Mouse (Mus musculus) lung, adult 2 months (tissue): Measurements from ENCODE around the gene 9430097D07Rik. TPM values are rescaled to one million over a fixed set of nuclear protein-coding genes. Genes with fewer than 3 reads are reported as not detected.

Experiments
- DNase-seq: peaks from one replicate; pipeline ENCODE4 v3.0.0; 2022
- H3K4me1 ChIP-seq: fragments of 200-500 bp; 2 replicates; pipeline ENCODE4 v1.6.1; 2011; ENCODE audit warnings: low read length; ENCODE audit not compliant: control insufficient read depth, insufficient read depth
- H3K4me3 ChIP-seq: fragments of 200-500 bp; replicated peaks from 2 replicates; pipeline ENCODE3; 2011; ENCODE audit warnings: low read depth, mild to moderate bottlenecking, control low read depth, low read length; ENCODE audit errors: extremely low read depth
- CTCF ChIP-seq: fragments of 200-500 bp; IDR thresholded peaks from 2 replicates; pipeline ENCODE4 v1.5.1; 2011; ENCODE audit warnings: mild to moderate bottlenecking, low read length, control low read depth; ENCODE audit not compliant: insufficient read depth
- POLR2A ChIP-seq: fragments of 200-500 bp; IDR thresholded peaks from 2 replicates; pipeline ENCODE4 v1.6.1; 2011; ENCODE audit warnings: low read depth, mild to moderate bottlenecking, control low read depth, low read length, borderline replicate concordance; ENCODE audit errors: extremely low read depth
- WGBS: fragments of 180-500 bp; shearing (Covaris S2); methylation state at CpG from one replicate; pipeline ENCODE4 v1.1.7; 2018; 5-methylcytosine and 5-hydroxymethylcytosine counted together
- polyA plus RNA-seq: library from polyadenylated mRNA; depleted of rRNA; stranded (reverse); fragments of >200 nt; gene quantifications from 2 replicates; pipeline ENCODE4 v1.2.3, GENCODE M21; 2012

Gene 9430097D07Rik
- polyA plus RNA-seq, 1 experiment: not detected

- DNase-seq: no peak
- H3K4me1 ChIP-seq: peaks cover 12% of the 10 kb centered on the region
- 69% methylated on average over 18 of the region's 18 CpGs for WGBS
- TF ChIP-seq CTCF (no peak), POLR2A (no peak)
- H3K4me3 ChIP-seq: peak overlapping the region; percentile 48
These were observed 33.4 kb upstream of the 9430097D07Rik start for GRCm38 (mm10) chr2:32608778-32609435.

DNA sequence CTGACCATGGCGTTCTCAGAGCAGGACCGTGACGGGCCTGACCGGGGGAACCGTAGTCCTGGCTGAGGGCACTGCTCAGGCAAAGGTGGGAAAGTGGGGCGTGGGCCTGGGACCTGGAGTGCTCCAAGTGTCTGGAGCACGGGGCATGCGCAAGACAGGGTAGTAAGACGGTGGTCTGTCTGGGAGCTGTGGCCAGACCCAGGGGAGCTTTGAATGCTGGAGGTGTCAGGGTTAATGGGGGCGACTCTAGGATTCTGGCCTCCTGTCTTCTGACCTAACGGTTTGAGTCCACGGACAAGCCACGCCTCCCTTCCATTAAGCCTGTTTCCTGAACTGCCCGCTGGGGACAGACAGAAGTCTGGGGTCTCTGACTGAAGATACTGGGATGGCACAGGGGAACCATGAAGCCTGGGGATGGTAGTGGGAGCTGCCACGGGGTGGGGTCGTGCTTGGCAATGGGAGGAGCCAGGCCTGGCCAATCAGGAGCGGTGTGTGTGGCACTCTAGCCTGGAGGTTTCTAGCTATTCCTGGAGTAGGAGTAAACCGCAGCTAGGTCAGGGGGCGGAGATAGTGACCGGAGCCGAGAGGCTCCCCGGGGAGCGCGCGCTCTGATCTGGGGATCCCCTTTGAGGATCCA lies 32.8 kb upstream of the 9430097D07Rik start:
- H3K4me1 ChIP-seq: peaks cover 12% of the 10 kb centered on the region
- WGBS: 10% methylated on average over 25 of the region's 25 CpGs
- DNase-seq: peak; percentile 65
- H3K4me3 ChIP-seq: peak overlapping the region; percentile 48
- TF ChIP-seq CTCF (no peak), POLR2A (no peak)

GRCm38 (mm10) chr2:32607262-32607947 lies 31.9 kb upstream of the 9430097D07Rik start:
- TF ChIP-seq CTCF: no peak
- peak; percentile 40; the same call in 1 of the 2 replicates for TF ChIP-seq POLR2A
- WGBS: 8% methylated on average over 34 of the region's 34 CpGs

DNA sequence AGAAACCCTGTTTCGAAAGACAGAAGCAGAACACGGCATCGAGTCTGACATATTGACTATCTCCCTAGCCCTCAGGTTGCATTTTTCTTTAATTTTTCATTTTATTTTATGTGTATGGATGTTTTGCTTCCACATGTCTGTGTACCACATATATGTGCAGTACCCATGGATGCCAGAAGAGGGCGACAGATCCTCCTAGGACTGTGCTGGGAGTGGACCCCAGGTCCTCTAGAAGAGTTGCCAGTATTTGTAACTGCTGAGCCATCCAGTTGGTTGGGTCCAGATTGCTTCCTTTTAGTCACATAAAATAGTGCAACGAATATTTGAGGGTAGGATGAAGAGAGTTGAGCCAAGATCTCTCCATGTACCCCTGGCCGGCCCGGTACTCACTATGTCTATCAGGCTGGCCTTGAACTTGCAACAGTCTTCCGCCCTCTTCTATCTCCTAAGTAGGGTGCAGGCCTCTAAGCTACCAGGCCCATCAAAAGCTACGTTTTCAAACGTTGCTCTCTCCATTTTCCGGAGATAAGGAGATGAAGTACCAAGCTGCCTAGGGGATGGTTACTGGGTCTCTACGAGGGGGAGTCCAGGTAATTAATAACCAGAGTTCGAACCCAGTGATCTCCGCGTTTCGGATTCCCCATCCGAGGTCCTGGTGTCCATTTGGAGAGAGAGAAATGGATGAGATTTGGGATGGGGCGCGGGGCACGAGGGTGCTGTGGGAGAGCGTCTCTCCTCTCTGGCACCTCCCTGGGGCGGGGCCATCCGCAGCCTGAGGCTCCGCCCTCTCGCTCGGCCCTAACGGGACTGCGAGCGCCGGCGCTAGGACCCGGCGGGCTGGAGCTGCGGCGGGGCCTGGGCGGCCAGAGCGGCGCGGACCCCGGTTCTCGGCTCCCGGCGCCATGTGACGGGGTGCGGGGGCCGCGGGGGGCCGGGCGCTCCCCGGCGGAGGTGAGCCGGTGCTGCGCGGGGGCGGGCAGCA lies 31.0 kb upstream of the 9430097D07Rik start:
- peak overlapping the region; percentile 62 for H3K4me3 ChIP-seq
- TF ChIP-seq CTCF (peak; percentile 30; the same call in 1 of the 2 replicates), POLR2A (no peak)
- peak; percentile 80 for DNase-seq
- H3K4me1 ChIP-seq: peaks cover 17% of the 10 kb centered on the region
- 13% methylated on average over 55 of the region's 55 CpGs for WGBS

More at GRCm38 (mm10) chr2:32607262-32607947, 31.9 kb upstream of the 9430097D07Rik start:
- Histone ChIP-seq H3K4me3 (peak overlapping the region; percentile 62), H3K4me1 (peaks cover 12% of the 10 kb centered on the region)
- peak; percentile 56 for DNase-seq

GRCm38 (mm10) chr2:32604631-32605030 lies 29.1 kb upstream of the 9430097D07Rik start:
- WGBS: 42% methylated on average over 10 of the region's 10 CpGs

GRCm38 (mm10) chr2:32602600-32603054 lies 27.1 kb upstream of the 9430097D07Rik start:
- Histone ChIP-seq H3K4me3 (peak overlapping the region; percentile 55), H3K4me1 (peaks cover 8% of the 10 kb centered on the region)
- TF ChIP-seq CTCF: peak; percentile 88
- TF ChIP-seq POLR2A: peak; percentile 27; the same call in 1 of the 2 replicates
- 1% methylated on average over 11 of the region's 11 CpGs for WGBS
- DNase-seq: peak; percentile 92

More at GRCm38 (mm10) chr2:32604631-32605030, 29.1 kb upstream of the 9430097D07Rik start:
- peaks cover 15% of the 10 kb centered on the region for H3K4me1 ChIP-seq
- DNase-seq: no peak
- H3K4me3 ChIP-seq: no peak overlapping the region
- no peak for TF ChIP-seq POLR2A
- TF ChIP-seq CTCF: no peak

DNA sequence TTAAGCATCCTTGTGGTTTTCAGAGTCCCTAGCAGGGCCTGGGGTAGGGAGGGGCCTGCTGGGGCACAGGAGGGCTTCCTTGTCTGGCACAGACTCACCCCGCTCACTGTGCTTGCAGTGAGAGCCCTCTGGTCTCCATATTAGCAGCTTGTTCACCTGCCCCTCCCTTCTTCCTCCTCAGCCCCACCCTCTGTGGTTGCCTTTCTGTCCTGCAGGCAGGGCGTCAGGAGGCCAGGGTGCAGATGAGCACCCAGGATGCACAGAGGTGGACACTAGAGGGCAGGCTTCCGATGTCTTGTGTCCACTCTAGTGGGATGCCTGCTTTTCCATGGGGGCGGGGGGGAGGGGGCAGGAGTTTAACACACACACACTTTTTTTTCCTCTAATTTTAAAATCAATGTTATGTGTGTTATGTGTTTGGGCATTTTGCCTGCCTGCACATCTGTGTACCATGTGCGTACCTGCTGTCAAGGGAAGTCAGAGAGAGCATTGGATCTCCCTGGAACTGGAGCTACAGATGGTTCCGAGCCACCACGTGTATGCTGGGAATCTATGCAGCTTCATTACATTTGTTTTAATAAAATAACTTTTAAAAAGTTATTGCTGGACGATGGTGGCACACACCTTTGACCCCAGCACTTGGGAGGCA lies 26.1 kb upstream of the 9430097D07Rik start:
- H3K4me1 ChIP-seq: peaks cover 7% of the 10 kb centered on the region
- WGBS: 39% methylated on average over 8 of the region's 8 CpGs
- no peak overlapping the region for H3K4me3 ChIP-seq
- TF ChIP-seq CTCF (peak; percentile 55), POLR2A (no peak)
- DNase-seq: peak; percentile 42

- no peak for DNase-seq
- H3K4me1 ChIP-seq: peaks cover 6% of the 10 kb centered on the region
- WGBS: 90% methylated on average over 3 of the region's 3 CpGs
- no peak within 1 kb of the TSS for H3K4me3 ChIP-seq
- TF ChIP-seq POLR2A (no peak), CTCF (no peak)
These were observed 23.9 kb upstream of the 9430097D07Rik start, which contains the start of gene St6galnac6 for GRCm38 (mm10) chr2:32599409-32599808. Gene St6galnac6, plus strand, starts transcription at chr2:32599709.
